ENCODE assay signal across 7 mouse cellular contexts in the genomic region with DNA sequence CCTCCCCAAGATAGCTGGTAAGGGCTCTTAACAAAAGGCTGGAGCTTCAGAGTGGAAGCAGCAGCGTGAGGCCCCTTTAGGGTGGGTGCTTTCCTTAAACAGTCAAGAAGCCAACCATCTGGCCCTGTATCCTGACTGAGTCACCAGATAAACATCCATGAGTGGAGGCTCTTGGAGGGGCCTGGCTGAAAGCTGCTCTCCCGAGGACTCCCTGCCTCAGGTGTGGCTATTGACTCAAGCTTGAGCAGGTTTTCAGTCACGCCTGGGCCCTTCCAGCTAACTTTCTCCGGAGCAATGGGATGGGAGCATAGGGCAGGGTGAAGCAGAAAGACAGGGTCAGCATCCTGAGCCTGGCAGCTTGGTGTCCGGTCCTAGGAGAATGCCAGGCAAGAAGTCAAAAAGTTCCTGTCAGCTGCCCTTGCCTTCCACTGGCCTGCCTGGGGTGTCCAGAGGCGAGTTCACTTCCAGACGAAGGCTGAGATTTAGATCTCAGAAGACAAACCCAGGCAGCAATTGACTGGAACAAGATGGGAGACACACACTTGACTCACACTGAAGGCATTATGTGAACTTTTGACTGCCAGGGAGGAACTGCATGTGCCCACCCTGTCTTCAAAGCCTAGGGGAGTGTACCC. TPM values are rescaled to one million over a fixed set of nuclear protein-coding genes. Genes with fewer than 3 reads are reported as not detected.
A peak's percentile ranks its signal among the peaks of the same experiment; 100 is the strongest.
DNase-seq lines count a peak whose midpoint lies in the region; ATAC-seq lines count a peak whose summit lies in the region.

No protein-coding gene starts in this region.

- H3K4me3 ChIP-seq in embryonic facial prominence, embryonic 11.5 days (ENCODE audit: low read depth, low read length), result no peak overlapping the region
- no peak overlapping the region for H3K4me3 ChIP-seq in limb, embryonic 15.5 days
- H3K4me3 ChIP-seq in stomach, embryonic 14.5 days (ENCODE audit: low read depth, low read length), result no peak overlapping the region

- peak; percentile 42 to 52 for DNase-seq in kidney, postnatal 4 days
- no peak for DNase-seq in kidney, postnatal 14 days
- DNase-seq in embryonic facial prominence, embryonic 11.5 days (ENCODE audit: low spot score), result peak; percentile 61
- no peak for DNase-seq in spleen, postnatal 36 days (ENCODE audit: low spot score in 2 of 2)
- DNase-seq in right cerebral cortex, adult 18-20 months, result no peak

- H3K4me2 ChIP-seq in embryonic facial prominence, embryonic 11.5 days (ENCODE audit: low read depth, low read length), result no peak overlapping the region
- 0 out of 2 replicates have a peak overlapping the region, but pooled peaks have one; percentile 5 for H3K4me2 ChIP-seq in limb, embryonic 15.5 days
- H3K4me2 ChIP-seq in stomach, embryonic 14.5 days (replicated peaks; ENCODE audit: low read depth, low read length), result peak overlapping the region; percentile 4; the same call in 1 of the 2 replicates

- H3K27me3 ChIP-seq in embryonic facial prominence, embryonic 11.5 days (ENCODE audit: control insufficient read depth, insufficient read depth, low read length), result no peaks in the 10 kb centered on the region
- H3K27me3 ChIP-seq in limb, embryonic 15.5 days, result no peaks in the 10 kb centered on the region
- H3K27me3 ChIP-seq in stomach, embryonic 14.5 days (ENCODE audit: control insufficient read depth, insufficient read depth, low read length), result no peaks in the 10 kb centered on the region

- ATAC-seq in embryonic facial prominence, embryonic 11.5 days (replicated peaks; ENCODE audit: insufficient number of reproducible peaks, low FRiP score, low TSS enrichment, low read depth), result no peak
- peak; percentile 66; the same call in 1 of the 2 replicates for ATAC-seq in limb, embryonic 15.5 days (ENCODE audit: insufficient number of reproducible peaks, low FRiP score, low TSS enrichment, low read depth)
- ATAC-seq in stomach, embryonic 14.5 days (ENCODE audit: insufficient number of reproducible peaks, insufficient read depth, low FRiP score, low read depth), result peak; percentile 88

- 58% methylated on average over 7 of the region's 7 CpGs for WGBS in embryonic facial prominence, embryonic 11.5 days
- WGBS in limb, embryonic 15.5 days, result 40% methylated on average over 7 of the region's 7 CpGs
- WGBS in stomach, embryonic 14.5 days, result 25% methylated on average over 7 of the region's 7 CpGs

- no peaks in the 10 kb centered on the region for H3K36me3 ChIP-seq in embryonic facial prominence, embryonic 11.5 days (replicated peaks; ENCODE audit: control insufficient read depth, insufficient read depth, low read depth, low read length)
- no peaks in the 10 kb centered on the region for H3K36me3 ChIP-seq in limb, embryonic 15.5 days
- H3K36me3 ChIP-seq in stomach, embryonic 14.5 days (ENCODE audit: control insufficient read depth, insufficient read depth, low read length), result no peaks in the 10 kb centered on the region

- H3K9me3 ChIP-seq in embryonic facial prominence, embryonic 11.5 days (replicated peaks; ENCODE audit: control insufficient read depth, low read length), result no peaks in the 10 kb centered on the region
- H3K9me3 ChIP-seq in limb, embryonic 15.5 days, result no peaks in the 10 kb centered on the region
- no peaks in the 10 kb centered on the region for H3K9me3 ChIP-seq in stomach, embryonic 14.5 days (ENCODE audit: control insufficient read depth, low read depth, low read length)

- H3K9ac ChIP-seq in embryonic facial prominence, embryonic 11.5 days (replicated peaks; ENCODE audit: low read length), result no peak overlapping the region; the same call in none of the 2 replicates
- H3K9ac ChIP-seq in limb, embryonic 15.5 days, result no peak overlapping the region
- 0 out of 2 replicates have a peak overlapping the region, but pooled peaks have one; percentile 22 for H3K9ac ChIP-seq in stomach, embryonic 14.5 days (replicated peaks; ENCODE audit: low read depth, low read length)

- H3K27ac ChIP-seq in embryonic facial prominence, embryonic 11.5 days (replicated peaks; ENCODE audit: low read depth, low read length), result 0 out of 2 replicates have a peak overlapping the region, but pooled peaks have one; percentile 35
- H3K27ac ChIP-seq in limb, embryonic 15.5 days, result peak overlapping the region; percentile 62
- peak overlapping the region; percentile 93 for H3K27ac ChIP-seq in stomach, embryonic 14.5 days (ENCODE audit: low read length)

- peaks cover 7% of the 10 kb centered on the region for H3K4me1 ChIP-seq in embryonic facial prominence, embryonic 11.5 days (ENCODE audit: control insufficient read depth, insufficient read depth, low read length)
- H3K4me1 ChIP-seq in limb, embryonic 15.5 days, result peaks cover 46% of the 10 kb centered on the region
- H3K4me1 ChIP-seq in stomach, embryonic 14.5 days (ENCODE audit: control insufficient read depth, insufficient read depth, low read length), result peaks cover 61% of the 10 kb centered on the region

RNA-seq across cellular contexts. Expression of a gene that starts 30.4 kb away (rescaled TPM):
- 6.7 and 6.8 TPM in 2 replicates for polyA plus RNA-seq in embryonic facial prominence, embryonic 11.5 days (2014; fragmentation: Nextera tagmentation; extraction: Ambion mirVana)
- polyA plus RNA-seq in limb, embryonic 15.5 days (2015; fragmentation: Nextera tagmentation; extraction: Ambion mirVana), result 5.1 and 6.5 TPM in 2 replicates
- 4.6 and 5.0 TPM in 2 replicates for polyA plus RNA-seq in stomach, embryonic 14.5 days (2014; fragmentation: Nextera tagmentation; extraction: Ambion mirVana)

Comparison
In these comparisons a context has a peak if more than half of its experiments do, and no peak if none do; other contexts are left out.
1. DNase-seq: peak in kidney, postnatal 4 days (2 of 2) and embryonic facial prominence, embryonic 11.5 days (single experiment); none in kidney, postnatal 14 days (single experiment), spleen, postnatal 36 days (0 of 2) and right cerebral cortex, adult 18-20 months (single experiment).
2. H3K27ac ChIP-seq: peak in every context shown above with its lines; median percentile 93 in stomach, embryonic 14.5 days; 62 in limb, embryonic 15.5 days; 35 in embryonic facial prominence, embryonic 11.5 days.